Mouse (Mus musculus) C2C12 (cell line): ENCODE data around the gene Ankrd13b.

Experiments
- CTCF ChIP-seq: IDR thresholded peaks from one replicate; pipeline ENCODE4 v1.5.1; 2011; ENCODE audit not compliant: control insufficient read depth, insufficient read depth, insufficient read length
- MYOG ChIP-seq: IDR thresholded peaks from one replicate; pipeline ENCODE4 v1.6.1; 2011; ENCODE audit not compliant: control insufficient read depth, insufficient read length; ENCODE audit errors: extremely low read depth

- TF ChIP-seq CTCF: no peak
- no peak for TF ChIP-seq MYOG
Measured at GRCm38 (mm10) chr11:77498261-77499139, 9.0 kb upstream of the Ankrd13b start.
